Mouse (Mus musculus): ENCODE measurements around the gene Gm8871. TPM values are rescaled to one million over a fixed set of nuclear protein-coding genes. Genes with fewer than 3 reads are reported as not detected.

Gene Gm8871
- not detected in 2 replicates for polyA plus RNA-seq (2012; ENCODE audit: low replicate concordance)

DNA sequence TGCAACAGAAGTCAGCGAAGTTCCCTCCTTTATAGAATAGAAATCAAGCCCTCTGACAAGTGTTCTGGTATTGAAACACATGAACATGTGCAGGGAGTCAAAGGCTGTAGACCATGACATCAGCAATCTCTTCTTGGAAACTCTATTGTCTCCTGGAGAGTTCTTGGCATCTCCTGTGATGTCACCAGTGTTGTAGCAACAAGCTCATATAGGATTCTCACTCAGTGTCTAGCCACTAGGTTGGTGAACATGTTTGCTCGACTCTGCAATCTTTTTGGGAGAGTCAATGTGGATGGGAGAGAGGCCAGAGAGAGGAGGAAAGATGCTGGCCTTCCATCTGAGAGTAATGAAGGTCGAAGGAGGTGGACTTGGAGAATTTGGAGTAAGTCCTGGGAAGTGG lies at the start of gene Gm8871, which contains the start of gene Gm8857:
Gm8871 (plus strand) TSS at position 301 of the 400 bp plus-strand sequence.
Gm8857 (plus strand) TSS at position 303 of the 400 bp plus-strand sequence.

Other genes with a start within 250 kb of the Gm8871 start
- gene Gm8857, start within 50 bp of the Gm8871 start, polyA plus RNA-seq (2012; ENCODE audit: low replicate concordance), result not detected in 2 replicates
- not detected in 2 replicates for gene Gm8879, start 179.8 kb downstream of the Gm8871 start, polyA plus RNA-seq (2012; ENCODE audit: low replicate concordance)
- gene Gm5861, start 235.3 kb downstream of the Gm8871 start, polyA plus RNA-seq (2012; ENCODE audit: low replicate concordance), result not detected in 2 replicates

All from leukemia stem cell, adult 10-12 weeks (primary cell).